Mouse (Mus musculus): Measurements from ENCODE around the gene Adssl1.

DNA sequence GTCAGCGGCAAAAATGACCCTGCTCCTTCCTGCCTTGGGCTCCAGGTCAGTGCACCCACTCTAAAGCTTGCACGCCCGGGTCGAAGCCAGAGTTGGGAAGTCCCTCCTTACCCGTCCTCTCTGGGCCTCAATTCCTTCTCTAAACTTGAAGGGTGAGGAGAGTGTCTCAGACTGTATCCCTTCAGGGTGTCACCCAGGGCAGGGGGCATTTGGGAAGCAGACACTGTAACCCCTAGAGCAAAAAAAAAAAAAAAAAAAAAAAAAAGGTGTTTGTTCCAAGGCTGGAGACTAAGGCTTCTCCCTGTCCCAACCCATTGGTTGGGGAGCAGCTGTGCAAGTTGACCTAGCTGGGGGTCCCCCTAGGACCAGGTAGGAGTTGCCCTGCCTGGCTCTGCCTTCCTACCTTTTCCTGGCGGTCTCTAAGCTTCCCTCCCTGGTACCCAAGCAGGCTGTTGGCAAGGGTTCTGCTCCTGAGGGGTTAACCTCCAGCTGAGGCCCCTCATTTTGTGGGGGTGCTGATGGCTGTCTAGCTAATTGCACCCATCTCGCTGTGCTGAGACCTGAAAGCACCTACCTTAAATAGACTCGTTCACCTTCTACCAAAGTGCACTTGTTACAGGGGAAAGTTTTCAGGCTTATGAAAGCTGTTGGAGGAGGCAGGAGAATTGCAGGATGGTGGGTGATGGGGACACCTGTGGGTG, 30.2 kb upstream of the Adssl1 start:
- TF ChIP-seq CTCF (IDR thresholded peaks at IDR 0.05; ENCODE audit: low read depth) (no peak), EP300 (IDR thresholded peaks at IDR 0.05; ENCODE audit: low read depth) (no peak)
